Mouse (Mus musculus) right cerebral cortex, postnatal 25 days (tissue): ENCODE measurements around the gene Hlcs.
A peak's percentile ranks its signal among the peaks of the same experiment; 100 is the strongest.

ENCODE experiments used
- DNase-seq: peaks from one replicate; pipeline ENCODE4 v3.0.0; 2022

The Hlcs gene

DNA sequence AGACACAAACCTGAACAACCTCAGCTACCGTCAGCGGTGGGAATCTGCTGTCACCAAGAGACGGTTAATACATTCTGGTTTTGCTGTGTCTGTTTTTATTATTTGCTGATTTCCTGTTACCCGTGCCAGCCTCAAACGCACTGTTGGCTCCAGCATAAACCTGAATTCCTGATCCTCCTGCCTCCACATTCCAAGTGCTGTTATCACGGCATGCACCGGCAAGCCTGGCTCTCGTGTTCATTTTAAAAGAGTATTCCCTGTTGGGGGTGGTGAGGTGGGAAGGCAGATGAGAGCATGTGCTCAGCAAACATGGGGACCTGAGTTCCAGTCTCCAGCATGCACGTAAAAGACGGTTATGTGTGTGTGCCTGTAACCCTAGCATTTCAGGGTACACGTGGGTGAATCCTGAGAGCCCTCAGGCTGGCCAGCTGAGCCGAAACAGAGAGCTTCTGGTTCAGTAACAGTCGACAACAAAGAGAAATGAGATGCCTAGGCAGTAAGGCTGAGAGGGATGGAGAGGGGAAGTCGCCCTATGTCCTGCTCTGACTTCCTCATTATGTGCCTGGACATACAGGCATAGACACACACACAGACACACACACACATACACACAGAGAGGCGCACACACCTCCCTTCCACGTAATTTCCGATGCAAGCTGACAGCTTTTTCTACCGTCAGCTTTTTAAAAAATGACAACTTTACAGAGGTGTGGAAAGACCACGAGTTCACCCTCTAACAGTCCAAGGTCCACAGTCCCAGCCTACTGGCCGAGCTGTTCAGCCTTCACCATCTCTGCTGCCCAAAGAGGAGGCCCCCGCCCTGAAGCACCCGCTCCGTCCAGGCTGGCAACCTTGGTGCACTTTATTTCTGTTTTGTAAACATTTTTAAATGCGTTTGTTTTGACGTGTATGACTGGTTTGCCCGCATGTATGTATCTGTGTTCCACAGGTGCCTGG, 107.6 kb downstream of the Hlcs start:
- peak; percentile 9 for DNase-seq

DNA sequence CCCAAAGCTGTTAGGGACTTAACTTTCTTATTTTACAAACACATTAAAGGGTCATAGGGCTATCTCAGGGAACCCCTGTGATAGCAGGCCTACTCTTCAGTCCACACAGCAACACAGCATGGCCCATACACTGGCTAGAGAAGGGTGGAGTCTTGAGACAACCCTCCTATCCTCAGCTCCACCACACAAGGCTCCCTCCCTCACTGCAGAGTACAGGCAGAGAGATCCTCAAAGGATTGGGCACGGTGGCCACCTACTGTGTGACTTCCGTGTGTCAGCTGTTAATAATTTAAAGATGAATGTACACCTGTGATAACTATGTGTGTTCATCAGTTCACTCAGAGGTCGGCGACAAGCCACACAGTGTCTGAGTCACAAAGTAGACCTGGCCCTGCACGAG, 112.0 kb downstream of the Hlcs start:
- DNase-seq, result no peak

DNA sequence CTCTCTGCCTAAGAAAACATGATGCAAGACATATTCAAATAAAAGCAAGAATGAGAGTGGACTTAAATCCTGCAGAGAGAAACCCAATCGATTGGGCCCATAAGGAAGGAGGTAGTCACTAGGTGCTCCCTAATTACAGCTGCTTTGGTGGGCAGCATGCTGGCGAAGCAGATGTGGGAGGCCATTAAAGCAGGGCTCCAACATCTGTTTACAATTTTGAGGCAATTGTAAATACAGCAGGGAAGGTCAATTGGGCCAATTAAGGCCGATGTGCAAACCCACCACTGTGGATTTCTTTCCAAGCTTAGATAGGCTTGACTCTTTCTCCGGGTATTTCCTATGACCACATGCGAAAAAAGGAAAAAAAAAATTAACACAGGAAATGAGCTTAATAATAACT, 117.5 kb downstream of the Hlcs start:
- DNase-seq, result no peak

DNA sequence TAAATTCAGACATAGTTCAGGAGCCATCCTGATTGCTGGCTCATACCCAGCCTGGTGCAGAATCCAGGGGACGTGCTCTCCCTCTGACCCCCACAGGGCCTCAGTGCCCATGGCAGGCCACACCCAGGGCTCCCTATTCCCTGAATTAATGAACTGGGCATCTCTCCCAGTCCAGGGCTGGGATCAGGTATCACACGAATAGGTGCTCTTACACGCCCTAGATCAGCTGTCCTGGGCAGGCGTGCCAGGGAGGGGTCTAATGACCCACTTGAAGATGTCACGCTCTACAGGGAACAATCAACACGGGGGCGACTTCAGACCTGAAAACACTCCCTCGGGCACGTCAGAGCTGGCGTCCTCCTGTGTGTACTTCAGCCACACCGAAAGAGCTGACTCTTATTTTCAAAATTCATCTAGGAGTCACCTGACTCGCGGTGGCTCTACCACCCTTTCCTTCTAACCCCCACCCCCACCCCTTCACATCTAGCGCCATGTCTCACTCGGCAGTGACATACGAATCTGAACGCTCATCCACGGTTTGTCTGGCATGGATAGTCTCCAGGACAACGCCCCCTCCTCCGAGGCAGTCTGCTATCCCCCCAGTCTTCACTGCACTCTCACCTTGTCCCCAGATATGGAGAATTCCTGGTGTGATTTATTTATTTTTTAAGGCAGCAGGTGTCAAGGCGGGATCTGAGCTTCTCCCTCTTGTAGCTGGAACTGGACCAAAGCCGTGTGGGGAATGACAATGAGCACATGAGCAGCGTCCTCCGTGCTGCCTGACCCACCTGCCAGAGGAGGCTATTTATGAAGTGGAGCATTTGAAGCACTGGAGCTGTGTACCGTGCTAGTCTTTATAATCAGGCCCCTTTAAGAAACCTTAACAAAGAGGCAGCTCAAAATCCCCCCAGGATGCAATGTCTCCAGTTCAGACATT, 121.7 kb downstream of the Hlcs start:
- no peak for DNase-seq

DNA sequence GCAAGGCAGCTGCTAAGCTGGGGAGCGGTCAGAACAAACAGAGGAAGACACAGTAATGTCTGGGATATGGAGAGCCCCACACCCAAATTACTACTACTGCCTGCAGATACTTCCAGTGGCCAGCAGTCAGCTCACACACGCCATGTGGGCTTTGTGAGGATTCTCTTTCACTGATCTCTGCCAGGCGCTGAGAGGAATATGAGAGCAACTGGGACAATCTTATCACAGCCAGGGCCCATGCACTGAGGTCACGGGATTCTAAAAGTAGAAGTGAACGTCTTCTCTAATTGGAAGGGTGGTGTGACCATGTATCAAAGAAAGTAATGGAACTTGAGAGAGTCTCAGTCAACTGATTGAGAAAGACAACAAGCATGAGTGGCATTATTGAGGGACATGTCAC, 123.1 kb downstream of the Hlcs start:
- no peak for DNase-seq

DNA sequence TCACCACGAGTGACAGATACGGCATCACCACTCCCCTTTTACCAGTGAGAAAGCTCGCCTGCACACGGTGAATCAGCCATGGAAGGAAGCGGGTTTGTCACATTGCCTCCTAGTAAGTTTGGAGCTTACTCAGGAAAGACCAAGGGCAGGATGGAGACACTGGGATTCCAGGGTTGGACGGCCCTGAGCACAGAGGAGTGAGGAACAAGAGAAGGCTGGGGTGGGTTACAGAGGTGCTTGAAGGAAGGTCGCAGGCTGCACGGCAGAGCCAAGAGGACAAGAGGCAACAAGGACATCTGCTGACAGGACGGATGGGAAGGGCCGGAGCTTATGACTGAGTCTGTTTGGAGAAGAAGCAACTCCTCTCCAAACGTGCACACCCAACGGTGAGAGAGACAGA, 126.8 kb downstream of the Hlcs start:
- no peak for DNase-seq

DNA sequence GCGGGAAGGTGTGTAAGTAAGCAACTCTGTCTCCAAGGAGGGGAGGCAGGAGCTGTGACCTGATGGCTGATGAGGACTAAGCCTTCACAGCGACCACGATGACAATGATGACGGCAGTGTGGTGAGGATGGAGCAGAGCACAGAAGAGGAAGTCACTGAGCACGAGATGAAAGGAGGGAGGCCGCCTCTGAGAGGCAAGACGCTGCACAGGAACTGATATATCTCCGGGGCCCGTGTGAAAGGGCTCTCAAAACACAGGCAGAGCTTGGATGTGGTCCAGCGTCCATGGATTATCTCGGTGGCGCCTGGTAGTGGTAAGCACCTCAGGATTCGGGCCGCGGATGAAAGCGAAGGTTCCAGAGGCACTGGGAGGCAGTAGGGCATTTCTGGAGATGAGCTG, 127.9 kb downstream of the Hlcs start:
- no peak for DNase-seq

DNA sequence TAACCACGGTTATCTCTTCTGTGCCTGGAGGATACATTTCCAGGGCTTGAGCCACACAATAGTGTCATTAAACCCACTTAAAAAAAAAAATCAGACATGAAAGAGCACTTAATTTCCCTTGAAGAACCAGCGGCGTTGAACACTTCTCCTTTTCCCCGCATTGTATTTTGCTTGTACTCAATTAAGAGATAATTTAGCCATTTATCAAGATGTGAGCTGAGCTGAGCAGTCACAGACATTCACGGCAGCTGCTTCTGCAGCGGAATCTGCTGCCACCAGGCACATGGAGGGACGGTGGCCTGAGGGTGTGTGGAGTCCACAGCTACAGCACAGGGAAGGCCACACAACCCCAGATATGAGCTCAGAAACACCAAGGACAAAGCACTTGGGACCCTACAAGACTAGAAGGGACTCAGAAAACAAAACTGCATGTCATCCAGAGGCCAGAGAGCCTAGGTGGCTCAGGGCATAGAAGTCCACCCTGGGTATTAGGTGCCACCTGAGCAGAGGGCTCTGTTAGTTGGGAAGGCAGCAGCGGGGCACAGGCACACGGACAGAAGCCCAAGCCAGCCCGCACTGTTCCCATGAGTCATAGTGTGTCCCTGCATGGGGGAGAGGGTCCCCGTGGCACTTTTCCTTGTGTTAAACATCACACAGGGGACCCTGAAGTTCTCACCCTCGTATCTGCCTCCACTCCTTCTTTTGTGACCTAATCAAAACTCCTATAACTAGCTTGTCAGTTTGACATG, 133.1 kb downstream of the Hlcs start:
- no peak for DNase-seq

DNA sequence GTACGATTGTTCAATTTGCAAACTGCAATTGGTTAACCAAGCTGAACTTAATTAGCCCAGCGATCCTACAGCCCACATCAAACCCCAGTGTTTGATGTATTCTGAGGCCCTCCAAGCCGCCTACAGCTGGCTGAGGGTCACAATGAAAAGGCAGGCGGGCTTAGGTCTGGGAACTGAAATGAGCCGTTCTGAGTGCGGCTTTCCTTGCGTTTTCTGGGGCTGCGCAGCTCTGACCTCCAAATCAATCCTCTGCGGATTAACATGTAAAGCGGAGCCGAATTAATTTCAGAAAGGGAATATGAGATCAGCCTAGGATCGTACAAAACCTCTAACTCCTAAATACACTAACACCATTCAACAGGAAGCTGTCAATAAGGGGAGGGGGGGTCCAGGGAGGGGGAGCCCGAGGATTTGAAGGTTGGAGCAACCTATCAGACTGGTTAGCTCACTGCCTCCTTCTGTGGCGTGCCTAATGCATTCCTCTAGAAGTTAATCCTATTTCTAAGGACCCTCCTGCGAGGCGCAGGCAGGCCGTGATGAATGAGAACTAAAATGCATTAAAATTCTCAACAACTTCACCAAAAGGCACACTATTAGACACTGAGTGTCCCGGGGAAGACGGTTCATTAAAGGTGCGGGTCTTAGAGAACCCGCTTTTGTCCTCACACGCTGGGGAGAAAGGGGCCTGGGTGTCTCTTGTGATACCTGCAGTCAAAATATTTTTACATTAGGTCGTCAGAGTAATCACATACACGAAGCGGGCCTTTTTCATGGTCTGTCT, 133.8 kb downstream of the Hlcs start:
- no peak for DNase-seq

DNA sequence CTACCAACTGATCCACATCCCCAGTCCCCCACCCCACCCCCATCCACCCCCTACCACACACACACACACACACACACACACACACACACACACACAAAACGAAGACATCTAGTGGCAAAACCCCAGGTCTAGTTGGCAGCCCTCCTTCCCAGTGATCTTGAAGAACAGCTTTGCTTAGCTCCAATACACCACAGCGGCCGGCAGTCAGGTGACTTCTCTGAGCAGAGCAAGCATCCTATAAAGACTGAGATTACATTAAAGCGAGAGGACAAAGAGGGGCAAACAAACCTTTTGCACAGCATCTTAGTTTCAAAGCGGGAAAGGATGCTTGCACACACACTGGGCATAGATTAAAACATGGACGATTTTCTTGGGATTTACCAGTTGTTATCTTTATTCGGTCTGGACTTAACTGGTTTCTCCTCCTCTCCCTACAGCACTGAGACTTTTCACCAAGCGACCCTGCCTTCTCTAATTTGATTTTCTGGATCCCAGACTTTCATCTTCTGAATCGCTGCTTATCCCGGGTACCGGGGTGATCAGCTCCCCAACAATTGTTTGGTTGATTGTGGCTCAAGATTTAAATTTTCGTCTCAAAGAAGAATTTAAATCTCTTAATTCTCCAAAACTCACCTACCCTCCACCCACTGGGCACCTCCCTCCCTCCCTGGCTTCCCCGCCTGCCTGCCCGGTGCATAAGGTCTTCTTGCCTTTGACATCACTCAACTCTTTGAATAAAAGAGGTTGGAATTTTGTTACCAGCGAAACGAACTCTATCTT, 134.7 kb downstream of the Hlcs start:
- no peak for DNase-seq

DNA sequence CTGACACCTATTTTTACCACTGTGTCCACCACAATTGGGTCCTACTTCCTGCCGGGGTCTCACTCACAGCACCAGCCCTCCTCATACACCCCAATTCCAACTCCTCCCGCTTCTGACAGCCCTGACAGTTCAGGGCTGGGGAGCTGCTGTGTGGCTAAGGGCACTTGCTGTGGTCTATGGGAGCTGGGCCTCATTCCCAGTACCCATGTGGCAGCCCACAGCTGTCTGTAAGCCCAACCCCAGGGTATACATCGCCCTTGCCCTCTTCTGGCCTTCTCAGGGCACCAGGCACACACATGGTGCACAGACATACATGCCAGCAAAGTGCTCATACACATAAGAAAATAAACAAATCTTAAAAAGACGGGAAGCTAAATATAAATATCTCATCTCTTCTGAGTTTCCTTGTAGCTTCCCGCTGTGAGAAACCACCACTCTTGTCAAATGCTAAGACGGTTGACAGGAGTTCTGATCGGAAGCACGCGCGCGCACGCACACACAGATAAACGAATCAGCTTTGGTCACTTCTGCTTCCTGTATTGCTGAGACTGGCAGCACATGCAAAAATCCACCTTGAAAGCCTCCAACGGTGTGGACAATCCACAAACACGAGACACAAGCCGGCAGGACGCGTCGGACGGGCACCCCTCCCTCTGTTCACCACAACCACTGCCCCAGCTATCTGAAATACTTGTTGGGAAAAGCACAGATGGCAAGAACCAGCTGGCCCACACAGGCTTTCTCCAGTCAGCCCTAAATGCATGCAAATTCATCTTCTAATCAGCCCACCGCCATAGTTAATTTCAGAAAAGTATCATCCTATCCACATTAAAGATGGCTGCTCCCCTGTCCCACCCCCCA, 136.1 kb downstream of the Hlcs start:
- no peak for DNase-seq

DNA sequence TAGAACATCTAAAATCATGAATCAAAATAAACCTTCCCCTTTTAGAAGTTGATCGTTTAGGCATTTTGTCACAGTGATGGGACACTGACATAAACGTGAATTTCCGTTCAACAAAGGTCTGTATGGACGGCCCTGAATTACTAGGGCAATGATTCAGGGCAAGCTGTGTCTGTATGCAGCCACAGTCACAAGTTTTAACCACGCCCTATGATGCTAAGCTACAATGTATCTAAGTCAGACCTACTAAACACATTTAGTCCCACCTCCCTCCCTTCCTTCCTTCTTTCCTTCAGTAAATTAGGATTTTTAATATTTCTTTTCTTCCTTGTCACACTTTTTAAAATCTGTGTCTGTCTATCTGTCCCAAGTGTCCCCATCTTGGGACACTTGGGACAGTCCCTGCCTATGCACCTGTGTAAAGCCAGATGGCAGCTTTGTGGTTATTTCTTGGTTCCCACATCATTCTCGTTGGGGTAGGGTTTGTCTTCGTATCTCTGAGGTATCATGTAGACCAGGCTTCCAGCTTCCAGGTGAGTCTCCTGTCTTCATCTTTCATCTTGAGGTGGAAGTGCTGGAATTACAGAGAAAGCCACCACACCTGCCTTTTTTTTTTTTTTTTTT, 137.9 kb downstream of the Hlcs start:
- no peak for DNase-seq

DNA sequence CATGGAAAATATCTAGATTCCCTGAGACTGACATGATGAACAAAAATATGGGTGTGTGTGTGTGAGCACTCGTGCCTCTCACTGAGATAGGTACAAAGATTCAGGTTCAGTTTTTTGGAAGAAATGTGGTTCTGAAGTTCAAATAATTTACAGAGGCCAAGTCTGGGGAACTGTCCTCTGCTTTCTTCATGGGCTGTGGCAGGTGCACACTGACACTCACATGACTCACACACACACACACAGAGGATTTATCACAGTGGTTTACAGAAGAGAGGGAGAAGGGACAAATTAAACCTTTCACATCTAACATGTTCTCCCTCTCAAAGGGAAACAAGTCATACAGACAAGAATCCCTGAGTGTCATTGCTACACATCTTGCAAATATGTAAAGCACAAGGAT, 140.0 kb downstream of the Hlcs start:
- no peak for DNase-seq

DNA sequence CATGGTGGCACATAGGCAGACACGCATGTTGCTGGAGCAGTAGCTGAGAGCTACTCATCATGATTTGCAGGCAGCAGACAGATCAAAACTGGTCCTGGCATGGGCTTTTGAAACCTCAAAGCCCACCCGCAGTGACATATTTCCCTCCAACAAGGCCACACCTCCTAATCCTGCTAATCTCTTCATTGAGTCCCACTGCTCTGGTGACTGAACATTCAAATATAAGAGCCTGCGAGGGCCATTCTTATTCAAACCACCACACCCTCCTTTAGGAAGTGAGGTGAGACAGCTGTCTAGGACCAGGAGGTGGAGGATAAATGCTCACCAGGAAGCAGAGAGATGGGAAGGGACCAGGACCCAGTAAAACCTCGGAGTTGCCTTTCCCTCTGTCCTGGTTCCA, 143.2 kb downstream of the Hlcs start:
- no peak for DNase-seq

DNA sequence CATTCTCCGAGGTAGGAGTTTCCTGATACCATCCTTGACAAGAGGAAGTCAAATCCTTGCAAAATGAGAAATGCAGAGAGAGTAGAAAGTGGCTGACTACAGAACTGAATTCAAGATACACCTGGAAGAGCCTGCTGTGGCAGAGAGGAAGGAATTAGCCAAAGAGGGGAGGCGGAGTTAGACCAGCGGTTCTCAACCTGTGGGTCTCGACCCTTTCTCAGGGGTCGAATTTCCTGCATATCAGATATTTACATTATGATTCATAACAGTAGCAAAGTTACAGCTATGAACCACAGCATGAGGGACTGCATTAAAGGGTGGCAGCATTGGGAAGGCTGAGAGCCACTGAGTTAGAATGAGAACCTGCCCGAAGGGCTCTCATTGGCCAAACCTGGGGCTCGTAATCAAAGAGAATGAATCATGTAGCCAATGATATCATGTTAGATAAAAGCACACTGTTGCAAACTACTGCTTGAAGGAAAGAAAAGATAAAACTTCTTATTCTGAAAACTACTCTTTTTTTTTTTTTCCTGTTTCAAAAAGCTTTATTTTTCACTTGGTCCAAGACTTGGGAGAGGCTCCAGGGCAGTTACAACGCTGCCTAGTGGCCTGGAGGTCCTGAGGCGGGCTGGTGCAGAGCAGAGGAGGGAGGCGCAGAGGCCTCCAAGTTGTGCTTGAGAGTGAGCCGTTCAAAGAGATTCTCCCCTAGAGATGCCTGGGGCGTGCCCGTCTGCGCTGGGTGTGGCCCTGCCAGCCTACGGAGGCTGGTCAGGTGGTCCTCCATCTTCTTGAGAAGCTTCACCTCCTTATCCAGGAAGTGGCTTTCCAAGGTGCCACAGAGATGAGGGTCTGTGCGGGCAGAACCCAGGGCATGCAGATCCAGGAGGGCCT, 144.5 kb downstream of the Hlcs start:
- DNase-seq, result no peak

DNA sequence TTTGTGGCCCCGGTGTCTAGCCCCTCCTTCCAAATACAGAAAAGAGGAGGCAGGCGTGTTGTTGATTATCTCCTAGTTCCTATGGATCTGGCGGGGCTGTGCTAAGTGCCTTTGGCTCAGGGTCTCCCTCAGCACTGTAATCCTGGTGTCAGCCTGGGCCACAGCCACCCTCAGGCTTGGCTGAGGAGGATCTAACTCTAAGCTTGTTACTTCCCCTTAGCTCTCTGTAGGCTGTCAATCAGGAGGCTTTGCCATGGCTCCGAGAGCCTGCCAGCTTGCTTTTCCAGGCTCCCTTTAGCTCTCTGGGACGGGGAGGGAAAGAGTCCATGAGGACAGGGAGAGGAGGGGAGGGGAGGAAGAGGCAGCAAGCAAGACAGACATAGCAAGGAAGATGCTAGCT, 148.4 kb downstream of the Hlcs start:
- no peak for DNase-seq

DNA sequence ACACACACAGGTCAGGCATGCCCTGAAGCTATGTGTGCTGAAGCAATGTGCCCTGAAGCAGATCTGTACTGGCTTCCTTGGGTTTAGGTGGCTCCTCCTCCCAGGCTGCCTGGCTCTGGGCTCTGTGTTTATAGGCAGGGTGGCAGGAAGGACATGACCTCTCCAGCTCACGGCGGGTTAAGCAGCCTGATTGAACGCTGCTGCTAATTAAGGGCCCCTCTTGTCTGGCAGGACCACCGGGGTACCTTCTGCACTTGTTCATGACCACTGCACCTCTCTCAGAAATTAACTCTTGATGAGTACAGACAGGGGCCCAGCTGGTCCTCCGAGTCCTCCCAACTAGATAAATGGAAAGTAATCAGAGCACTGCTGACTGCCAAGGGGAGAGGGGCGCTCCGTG, 149.1 kb downstream of the Hlcs start:
- no peak for DNase-seq

DNA sequence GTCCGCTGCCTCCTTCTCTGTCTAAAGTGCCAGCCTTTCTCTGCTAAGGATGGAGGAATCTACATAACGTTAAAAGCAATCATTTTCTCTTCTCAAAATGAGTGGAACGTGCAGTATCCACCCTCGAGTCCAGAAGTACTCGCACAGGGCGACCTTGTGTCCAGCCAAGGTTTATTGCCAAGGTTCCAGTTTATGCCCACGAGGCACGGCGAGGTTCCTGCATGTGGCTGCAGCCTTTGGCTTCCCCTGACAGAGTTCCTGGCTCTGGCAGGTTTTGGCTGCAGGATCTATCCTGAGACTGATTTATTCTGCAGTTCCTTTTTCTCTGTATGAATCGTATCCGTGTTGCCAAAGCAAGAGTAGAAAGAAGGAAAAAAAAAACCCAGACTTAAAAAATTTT, 150.3 kb downstream of the Hlcs start:
- no peak for DNase-seq

DNA sequence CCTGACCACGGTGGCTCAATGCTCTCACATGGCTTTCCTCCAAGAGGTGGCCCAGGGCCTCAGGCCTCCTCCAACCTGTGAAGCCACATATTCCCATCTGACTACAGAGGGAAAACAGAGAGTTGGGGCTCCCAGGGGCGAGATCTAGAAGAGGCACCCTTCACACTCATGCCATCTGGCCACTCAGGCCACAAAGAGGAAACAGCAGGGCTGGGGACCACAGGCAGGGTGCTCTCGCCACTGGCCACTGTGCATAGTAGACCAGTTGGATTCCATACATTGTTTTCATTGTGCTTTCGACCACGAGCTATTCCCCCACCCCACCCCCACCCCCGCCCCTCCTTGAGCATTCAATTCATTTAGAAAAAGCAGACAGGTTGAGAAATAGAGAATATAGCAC, 151.4 kb downstream of the Hlcs start:
- DNase-seq, result no peak
